Mouse (Mus musculus) cerebellum, adult 11 months (tissue): ENCODE measurements at regions not wholly inside any gene's neighbourhood (a gene's known extent, or its start where the extent isn't known, plus 50 kb on each side); places are given as distances from the start of the nearest gene placed in this dataset.

ENCODE experiments used
- DNase-seq: peaks from one replicate; pipeline ENCODE4 v3.0.0; 2022

GRCm38 (mm10) chr7:68945886-68946863 is 197.1 kb upstream of the Arrdc4 start:
- no peak for DNase-seq

- no peak for DNase-seq
Observed at GRCm38 (mm10) chr7:68930627-68931334, 181.7 kb upstream of the Arrdc4 start.

GRCm38 (mm10) chr7:68929669-68930068 is 180.6 kb upstream of the Arrdc4 start:
- DNase-seq, result no peak

GRCm38 (mm10) chr7:68925640-68926039 is 176.6 kb upstream of the Arrdc4 start:
- DNase-seq, result no peak

GRCm38 (mm10) chr7:68918632-68919435 is 169.8 kb upstream of the Arrdc4 start:
- DNase-seq, result no peak

GRCm38 (mm10) chr7:68917876-68918200 is 168.8 kb upstream of the Arrdc4 start:
- no peak for DNase-seq

GRCm38 (mm10) chr7:68917137-68917875 is 168.3 kb upstream of the Arrdc4 start:
- no peak for DNase-seq

- peak; percentile 55 for DNase-seq
Observed at GRCm38 (mm10) chr7:68915976-68916375, 166.9 kb upstream of the Arrdc4 start.

- DNase-seq, result peak; percentile 18
Observed at GRCm38 (mm10) chr7:68914344-68914743, 165.3 kb upstream of the Arrdc4 start.

- DNase-seq, result no peak
Observed at GRCm38 (mm10) chr7:68911989-68912655, 163.1 kb upstream of the Arrdc4 start.

- DNase-seq, result no peak
Observed at GRCm38 (mm10) chr7:68911562-68911961, 162.5 kb upstream of the Arrdc4 start.

GRCm38 (mm10) chr7:68909694-68910093 is 160.7 kb upstream of the Arrdc4 start:
- DNase-seq, result no peak

GRCm38 (mm10) chr7:68908401-68908834 is 159.4 kb upstream of the Arrdc4 start:
- no peak for DNase-seq

GRCm38 (mm10) chr7:68907867-68908266 is 158.8 kb upstream of the Arrdc4 start:
- no peak for DNase-seq

- no peak for DNase-seq
Observed at GRCm38 (mm10) chr7:68906771-68907395, 157.8 kb upstream of the Arrdc4 start.

GRCm38 (mm10) chr7:68905793-68906192 is 156.8 kb upstream of the Arrdc4 start:
- no peak for DNase-seq

GRCm38 (mm10) chr7:68886173-68886572 is 137.1 kb upstream of the Arrdc4 start:
- no peak for DNase-seq

- no peak for DNase-seq
Observed at GRCm38 (mm10) chr7:68873008-68873407, 124.0 kb upstream of the Arrdc4 start.

GRCm38 (mm10) chr7:68864322-68865031 is 115.4 kb upstream of the Arrdc4 start:
- no peak for DNase-seq

GRCm38 (mm10) chr7:68858471-68859210 is 109.6 kb upstream of the Arrdc4 start:
- no peak for DNase-seq
